Mouse (Mus musculus): Measurements from ENCODE around the gene Asrgl1.

Gene Asrgl1

GRCm38 (mm10) chr19:9069687-9070307, 65.6 kb downstream of the Asrgl1 start:
- DNase-seq: peak; percentile 71 to 74

DNA sequence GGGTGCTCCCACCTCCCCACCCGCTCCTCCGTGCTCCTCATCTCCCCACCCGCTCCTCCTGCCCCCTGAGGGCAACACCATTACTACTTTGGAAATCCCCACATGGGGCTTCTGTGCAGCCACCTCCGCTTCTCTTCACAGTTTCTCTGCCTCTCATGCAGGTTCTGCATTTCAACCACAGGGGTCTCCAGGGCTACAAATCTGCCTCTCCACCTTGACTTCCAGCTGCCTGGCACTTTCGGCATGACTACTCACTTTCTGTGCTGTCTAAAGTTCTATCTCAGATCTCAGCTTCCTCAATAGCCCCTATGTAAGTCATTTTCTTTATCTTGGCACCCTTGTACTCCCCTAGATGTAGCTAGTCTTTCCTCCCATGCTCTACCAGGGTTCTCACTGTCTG, 68.1 kb downstream of the Asrgl1 start:
- DNase-seq: no peak

DNA sequence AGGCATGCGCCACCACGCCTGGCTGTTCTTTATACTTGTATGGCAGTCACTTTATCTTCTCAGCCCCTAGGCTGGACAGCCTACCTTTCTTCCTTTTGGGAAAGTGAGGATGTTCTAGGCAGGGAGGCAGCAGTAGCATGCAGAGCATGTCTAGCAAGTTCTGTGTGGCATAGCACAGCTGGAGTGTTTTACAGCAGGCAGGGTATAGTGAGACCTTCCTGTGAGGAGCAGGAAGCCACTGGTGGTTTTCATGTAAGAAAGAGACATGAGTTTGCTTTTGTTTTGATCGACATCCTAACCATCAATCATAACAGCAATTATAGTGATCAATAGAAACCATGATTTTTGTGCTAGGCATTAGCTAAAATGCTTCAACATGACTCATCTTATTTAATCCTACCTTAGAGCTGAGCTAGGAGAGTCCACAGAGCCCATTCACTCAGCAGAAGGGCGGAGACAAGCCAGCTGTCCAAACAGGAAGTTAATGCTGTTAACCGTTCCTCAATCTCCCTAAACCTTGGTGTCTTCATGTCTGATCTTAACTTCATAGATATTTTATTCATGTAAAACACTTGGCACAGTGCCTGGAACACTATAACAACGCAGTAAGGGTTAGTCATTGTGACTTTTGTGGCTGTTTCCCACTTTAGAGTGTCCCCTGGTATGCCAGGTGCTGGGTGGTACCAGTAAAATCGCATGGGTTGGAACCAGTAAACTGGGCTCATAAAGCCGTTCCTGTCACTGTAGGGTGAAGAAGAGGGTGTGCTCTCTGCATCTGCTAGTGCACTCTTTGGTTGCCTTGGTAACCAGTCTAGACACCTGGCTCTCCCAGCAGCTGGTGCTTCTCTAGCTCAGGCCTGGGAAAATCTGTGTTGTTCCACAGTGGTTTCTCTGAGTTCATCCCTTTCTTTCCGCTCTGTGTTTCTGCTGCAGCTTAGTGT, 69.5 kb downstream of the Asrgl1 start:
- peak in 1 of 2 experiments; percentile 26 for DNase-seq

DNA sequence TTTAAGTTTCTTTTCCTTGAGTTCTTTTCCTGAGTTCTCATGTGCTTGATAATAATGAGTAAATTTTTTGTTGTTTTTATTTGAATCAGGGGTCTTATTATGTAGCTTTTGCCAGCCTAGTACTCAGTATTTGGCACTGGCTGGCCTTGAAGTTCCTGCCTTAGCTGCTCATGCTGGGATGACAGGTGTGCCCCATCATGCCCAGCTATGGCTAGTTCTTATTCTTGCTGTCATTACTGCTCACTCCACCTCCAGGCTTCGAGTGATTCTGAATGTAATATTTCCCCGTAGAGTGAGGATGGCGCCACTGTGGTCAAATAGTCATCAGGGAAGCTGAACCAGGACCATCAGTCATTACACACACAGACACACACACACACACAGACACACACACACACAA, 71.6 kb downstream of the Asrgl1 start:
- DNase-seq: peak; percentile 29 to 53

DNA sequence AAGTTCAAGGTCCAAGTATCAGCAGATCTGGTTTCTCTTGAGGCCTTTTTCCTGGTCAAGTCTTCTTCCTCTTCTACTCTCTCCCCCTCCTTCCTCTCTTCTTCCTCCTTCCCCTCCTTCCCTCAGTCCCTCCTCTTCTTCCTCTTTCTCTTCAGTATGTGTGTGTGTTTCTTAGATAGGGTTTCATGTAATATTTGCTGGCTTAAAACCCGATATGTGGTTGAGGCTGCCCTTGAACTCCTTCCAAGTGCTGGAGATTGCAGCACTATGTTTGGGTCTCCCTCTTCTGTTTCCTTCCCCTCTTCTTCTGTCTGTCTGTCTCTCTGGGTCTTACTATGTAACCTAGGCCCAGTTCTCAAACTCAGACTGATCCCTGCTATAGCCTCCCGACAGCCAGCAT, 72.6 kb downstream of the Asrgl1 start:
- no peak for DNase-seq

DNA sequence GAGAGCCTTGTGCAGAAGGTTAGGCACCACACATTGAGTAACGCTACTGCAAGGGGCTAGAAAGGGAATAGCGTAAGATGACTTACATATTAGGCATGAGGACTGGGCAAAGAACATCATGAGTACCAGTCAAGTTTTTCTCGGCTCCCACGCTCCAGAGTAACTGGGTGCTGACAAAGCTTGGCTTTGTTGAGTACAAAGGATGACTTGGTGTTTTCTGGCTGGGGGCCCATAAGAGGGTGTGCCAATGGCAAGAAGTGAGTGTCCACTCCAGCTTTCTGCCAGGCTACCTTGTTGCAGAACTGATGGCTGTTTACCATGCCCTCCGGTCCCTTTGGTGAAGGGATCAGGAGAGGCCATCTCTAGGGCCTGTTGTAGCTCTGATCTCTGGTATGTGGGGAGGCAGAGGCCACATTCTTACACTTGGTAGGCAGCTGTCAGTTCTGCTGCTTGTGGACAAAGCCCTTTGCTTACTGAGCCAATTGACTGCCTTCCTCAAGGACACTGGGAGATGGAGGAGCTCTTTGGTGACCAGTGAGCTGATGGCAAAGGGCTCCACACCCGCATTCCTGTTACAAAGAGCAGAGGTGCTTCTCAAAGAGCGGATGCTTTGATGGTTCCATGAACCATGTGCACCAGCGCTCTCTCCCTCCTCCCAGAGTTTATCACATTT, 74.1 kb downstream of the Asrgl1 start:
- peak; percentile 29 to 50 for DNase-seq

DNA sequence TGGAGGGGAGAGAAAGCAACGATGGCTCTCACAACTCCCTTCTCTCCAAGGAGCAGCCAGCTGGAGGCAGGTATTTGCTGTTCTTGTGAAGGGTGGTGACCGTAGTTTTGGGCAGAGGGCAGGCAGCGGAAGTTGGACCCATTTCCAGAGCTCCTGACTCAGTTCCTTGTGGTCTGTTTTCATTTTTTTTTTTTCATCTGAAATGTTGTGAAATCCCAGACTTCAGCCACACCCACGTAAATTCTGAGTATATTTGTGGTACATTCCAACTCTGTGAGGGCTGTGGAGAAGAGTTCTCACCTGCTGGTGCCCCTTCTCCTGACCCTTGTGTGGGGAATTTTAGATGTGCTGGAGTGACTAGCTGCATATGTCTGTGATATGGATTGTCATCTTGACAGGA, 75.3 kb downstream of the Asrgl1 start:
- DNase-seq: no peak

All from cerebellum, postnatal 10 days (tissue).